Mouse (Mus musculus): ENCODE results near the gene A930033H14Rik. TPM values are rescaled to one million over a fixed set of nuclear protein-coding genes. Genes with fewer than 3 reads are reported as not detected.

The A930033H14Rik gene
- 0.32 TPM in 1 of 2 replicates, not detected in the other for polyA plus RNA-seq (2012; rRNA removed; ENCODE audit: low replicate concordance)

GRCm38 (mm10) chr10:69212542-69213440 lies at the start of gene A930033H14Rik:
A930033H14Rik (minus strand) TSS chr10:69213098.

Other genes starting within 250 kb of the A930033H14Rik start
- gene Rhobtb1, start 61.7 kb downstream of the A930033H14Rik start, polyA plus RNA-seq (2012; rRNA removed; ENCODE audit: low replicate concordance) = 1.4 and 4.0 TPM in 2 replicates
- 11.5 and 15.7 TPM in 2 replicates for gene Cdk1, start 139.8 kb upstream of the A930033H14Rik start, polyA plus RNA-seq (2012; rRNA removed; ENCODE audit: low replicate concordance)
- 4.8 and 5.7 TPM in 2 replicates for gene Ank3, start 185.7 kb upstream of the A930033H14Rik start, polyA plus RNA-seq (2012; rRNA removed; ENCODE audit: low replicate concordance)